Mouse (Mus musculus): ENCODE results near the gene Leng9. TPM values are rescaled to one million over a fixed set of nuclear protein-coding genes. Genes with fewer than 3 reads are reported as not detected.
"Not testable (repeated sequence)": the region's sequence is repeated elsewhere in the genome, so short reads cannot be mapped to it uniquely, and the experiment has no call there.

The Leng9 gene
- polyA plus RNA-seq (2012; rRNA removed) = 5.1 and 5.7 TPM in 2 replicates

- Histone ChIP-seq H3K27me3 (ENCODE audit: control insufficient read depth, insufficient read depth, low read length) (no peaks in the 10 kb centered on the region), H3K4me1 (ENCODE audit: control insufficient read depth, insufficient read depth, low read length) (peaks cover 32% of the 10 kb centered on the region), H3K4me3 (ENCODE audit: control insufficient read depth, low read depth, low read length) (peak within 1 kb of the TSS; percentile 93), H3K36me3 (ENCODE audit: control insufficient read depth, insufficient read depth, low read length) (no peaks in the 10 kb centered on the region; the same call in none of the 2 replicates), H3K27ac (ENCODE audit: control insufficient read depth, insufficient read depth, low read depth, low read length) (peak within 1 kb of the TSS; percentile 89)
- TF ChIP-seq POLR2A (IDR thresholded peaks at IDR 0.05; ENCODE audit: control insufficient read depth, low read depth, low read length) = no peak
- no peak for TF ChIP-seq CTCF (IDR thresholded peaks at IDR 0.05; ENCODE audit: control insufficient read depth, insufficient read depth, insufficient replicate concordance, low read depth, low read length)
These were observed at the start of gene Leng9 for GRCm38 (mm10) chr7:4150059-4150541. Gene Leng9, minus strand, starts transcription at chr7:4150374.

DNA sequence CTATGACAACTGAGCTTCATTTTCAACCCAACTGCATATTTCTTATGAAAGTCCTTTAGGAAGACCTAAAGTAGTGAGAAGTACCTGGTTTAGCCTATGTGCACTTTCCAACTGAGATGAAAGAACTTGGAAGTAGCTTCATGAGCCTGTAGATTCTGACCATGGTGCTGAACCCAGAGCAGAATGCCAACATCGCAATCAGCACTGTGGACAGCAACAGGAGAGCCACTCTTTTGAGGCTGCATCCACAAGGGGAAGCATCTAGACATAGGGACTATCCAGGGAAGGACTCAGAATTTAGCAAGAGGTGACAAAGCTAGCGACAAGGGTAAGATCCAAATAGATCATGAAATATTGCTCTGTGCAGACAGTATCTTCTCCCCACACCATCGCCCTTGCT is 28.3 kb upstream of the Leng9 start:
- TF ChIP-seq CTCF (IDR thresholded peaks at IDR 0.05; ENCODE audit: control insufficient read depth, insufficient read depth, insufficient replicate concordance, low read depth, low read length) (no peak), POLR2A (IDR thresholded peaks at IDR 0.05; ENCODE audit: control insufficient read depth, low read depth, low read length) (no peak)
- Histone ChIP-seq H3K4me3 (ENCODE audit: control insufficient read depth, low read depth, low read length) (no peak overlapping the region), H3K36me3 (ENCODE audit: control insufficient read depth, insufficient read depth, low read length) (no peaks in the 10 kb centered on the region), H3K27me3 (ENCODE audit: control insufficient read depth, insufficient read depth, low read length) (no peaks in the 10 kb centered on the region), H3K27ac (ENCODE audit: control insufficient read depth, insufficient read depth, low read depth, low read length) (no peak overlapping the region), H3K4me1 (ENCODE audit: control insufficient read depth, insufficient read depth, low read length) (no peaks in the 10 kb centered on the region)

DNA sequence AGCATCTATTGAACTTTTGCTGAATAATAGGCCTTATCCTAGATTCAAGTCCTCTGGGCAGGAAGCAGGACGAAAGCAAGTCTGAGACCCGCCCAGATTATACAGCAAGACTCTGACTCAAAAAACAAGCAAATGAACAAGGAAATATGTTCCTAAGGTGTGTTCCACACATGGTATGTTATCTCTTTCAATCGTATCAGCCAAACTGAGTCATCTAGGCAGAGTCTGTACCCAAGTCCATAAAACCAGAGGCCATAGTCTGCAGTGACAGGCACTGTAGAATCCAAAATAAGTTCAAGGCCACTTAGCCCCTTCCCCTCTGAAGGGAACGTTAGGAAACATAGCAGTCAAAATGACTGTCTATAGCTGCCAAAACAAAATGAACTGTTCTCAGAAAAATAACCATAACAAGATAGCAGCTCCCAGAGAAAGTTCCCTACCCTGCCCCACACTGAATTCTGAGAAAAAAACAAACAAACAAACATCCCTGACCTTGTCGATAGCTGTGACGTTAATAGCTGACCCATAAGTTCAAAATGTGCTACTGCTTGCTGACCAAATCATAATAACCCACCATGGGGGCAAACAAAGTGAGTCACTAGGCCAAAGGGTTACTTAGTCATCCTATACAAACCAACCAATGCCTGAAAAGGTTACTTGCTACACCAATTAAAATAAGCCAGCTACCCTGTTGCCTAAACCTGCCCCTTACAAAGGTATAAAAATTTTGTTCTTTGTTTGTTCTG is 20.2 kb upstream of the Leng9 start:
- H3K4me3 ChIP-seq (ENCODE audit: control insufficient read depth, low read depth, low read length) = no peak overlapping the region
- no peaks in the 10 kb centered on the region for H3K36me3 ChIP-seq (ENCODE audit: control insufficient read depth, insufficient read depth, low read length)
- H3K27me3 ChIP-seq (ENCODE audit: control insufficient read depth, insufficient read depth, low read length) = no peaks in the 10 kb centered on the region
- no peak overlapping the region for H3K27ac ChIP-seq (ENCODE audit: control insufficient read depth, insufficient read depth, low read depth, low read length)
- peaks cover 2% of the 10 kb centered on the region; the same call in 1 of the 2 replicates for H3K4me1 ChIP-seq (ENCODE audit: control insufficient read depth, insufficient read depth, low read length)
- no peak for TF ChIP-seq POLR2A (IDR thresholded peaks at IDR 0.05; ENCODE audit: control insufficient read depth, low read depth, low read length)
- TF ChIP-seq CTCF (IDR thresholded peaks at IDR 0.05; ENCODE audit: control insufficient read depth, insufficient read depth, insufficient replicate concordance, low read depth, low read length) = no peak

GRCm38 (mm10) chr7:4167098-4167497 is 16.9 kb upstream of the Leng9 start:
- H3K4me3 ChIP-seq (ENCODE audit: control insufficient read depth, low read depth, low read length) = no peak overlapping the region
- peaks cover 16% of the 10 kb centered on the region for H3K4me1 ChIP-seq (ENCODE audit: control insufficient read depth, insufficient read depth, low read length)
- no peaks in the 10 kb centered on the region for H3K36me3 ChIP-seq (ENCODE audit: control insufficient read depth, insufficient read depth, low read length)
- H3K27me3 ChIP-seq (ENCODE audit: control insufficient read depth, insufficient read depth, low read length) = no peaks in the 10 kb centered on the region
- H3K27ac ChIP-seq (ENCODE audit: control insufficient read depth, insufficient read depth, low read depth, low read length) = no peak overlapping the region
- TF ChIP-seq POLR2A (IDR thresholded peaks at IDR 0.05; ENCODE audit: control insufficient read depth, low read depth, low read length) = no peak
- no peak for TF ChIP-seq CTCF (IDR thresholded peaks at IDR 0.05; ENCODE audit: control insufficient read depth, insufficient read depth, insufficient replicate concordance, low read depth, low read length)

DNA sequence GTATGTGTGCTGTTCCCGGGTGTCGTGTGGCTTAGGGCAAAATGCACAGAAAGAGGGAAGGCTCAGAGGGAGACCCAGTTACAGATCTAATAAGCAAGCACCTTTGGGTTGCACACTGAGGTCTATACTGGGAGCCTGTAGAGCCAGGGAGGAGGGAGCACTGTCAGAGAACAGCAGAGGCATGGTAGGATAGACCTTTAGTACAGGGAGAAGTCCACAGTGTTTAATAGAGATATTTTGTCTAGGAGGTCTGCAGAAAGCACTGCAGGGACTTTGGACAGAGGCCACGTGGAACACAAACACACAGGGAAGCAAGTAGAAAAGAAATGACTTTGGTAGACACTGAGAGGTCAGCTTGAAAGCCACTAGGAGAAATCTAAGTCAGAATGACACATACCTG is 15.1 kb upstream of the Leng9 start:
- H3K4me3 ChIP-seq (ENCODE audit: control insufficient read depth, low read depth, low read length) = no peak overlapping the region
- peaks cover 16% of the 10 kb centered on the region for H3K4me1 ChIP-seq (ENCODE audit: control insufficient read depth, insufficient read depth, low read length)
- H3K36me3 ChIP-seq (ENCODE audit: control insufficient read depth, insufficient read depth, low read length) = no peaks in the 10 kb centered on the region
- TF ChIP-seq CTCF (IDR thresholded peaks at IDR 0.05; ENCODE audit: control insufficient read depth, insufficient read depth, insufficient replicate concordance, low read depth, low read length) (no peak), POLR2A (IDR thresholded peaks at IDR 0.05; ENCODE audit: control insufficient read depth, low read depth, low read length) (no peak)
- H3K27me3 ChIP-seq (ENCODE audit: control insufficient read depth, insufficient read depth, low read length) = no peaks in the 10 kb centered on the region
- H3K27ac ChIP-seq (ENCODE audit: control insufficient read depth, insufficient read depth, low read depth, low read length) = peak overlapping the region; percentile 76

DNA sequence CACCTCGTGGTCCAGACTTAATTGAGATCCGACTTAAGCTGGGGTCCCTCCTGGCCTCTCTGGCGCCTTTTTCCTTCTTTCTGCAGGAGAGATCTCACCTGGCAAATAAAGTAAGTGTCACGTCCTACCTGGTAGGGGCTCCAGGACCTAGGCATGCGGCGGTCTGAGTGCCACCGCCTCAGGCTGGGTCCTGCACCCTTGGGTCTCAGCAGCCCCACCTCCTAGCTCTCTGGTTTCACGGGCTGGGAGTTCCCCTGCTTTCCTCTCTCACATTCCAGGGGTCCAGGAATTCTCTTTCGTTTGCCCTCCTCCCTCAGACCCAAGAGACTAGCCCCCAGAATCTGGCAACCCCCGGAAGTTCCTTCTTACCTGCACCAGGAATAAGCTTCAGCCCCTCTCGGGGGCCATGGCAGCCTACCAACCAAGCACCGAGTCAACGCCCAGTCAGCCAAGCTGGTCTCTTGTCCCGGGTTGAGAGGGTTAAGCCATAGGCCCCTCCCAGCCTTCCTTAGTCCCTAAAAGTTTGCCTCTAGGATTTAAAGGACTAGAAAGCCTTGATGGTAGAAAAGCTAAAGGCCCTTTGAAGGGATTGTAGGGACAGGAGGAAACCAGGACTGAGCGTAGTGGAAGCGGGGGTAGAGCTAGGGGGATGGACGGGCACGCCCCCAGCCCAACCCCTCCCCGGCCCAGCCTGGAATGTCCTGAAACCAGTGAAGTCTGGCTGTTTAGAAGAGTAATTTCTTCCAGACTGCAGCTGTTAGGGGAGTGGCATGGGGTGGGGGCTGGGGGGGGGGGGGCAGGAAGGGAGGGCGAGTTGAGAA is 14.1 kb upstream of the Leng9 start, which contains the start of gene Cdc42ep5:
Cdc42ep5 (minus strand) TSS at position 771 of the 821 bp plus-strand sequence.
- no peak; the same call in 1 of the 2 replicates for TF ChIP-seq POLR2A (IDR thresholded peaks at IDR 0.05; ENCODE audit: control insufficient read depth, low read depth, low read length)
- no peak for TF ChIP-seq CTCF (IDR thresholded peaks at IDR 0.05; ENCODE audit: control insufficient read depth, insufficient read depth, insufficient replicate concordance, low read depth, low read length)
- H3K27ac ChIP-seq (ENCODE audit: control insufficient read depth, insufficient read depth, low read depth, low read length) = peak within 1 kb of the TSS; percentile 76

DNA sequence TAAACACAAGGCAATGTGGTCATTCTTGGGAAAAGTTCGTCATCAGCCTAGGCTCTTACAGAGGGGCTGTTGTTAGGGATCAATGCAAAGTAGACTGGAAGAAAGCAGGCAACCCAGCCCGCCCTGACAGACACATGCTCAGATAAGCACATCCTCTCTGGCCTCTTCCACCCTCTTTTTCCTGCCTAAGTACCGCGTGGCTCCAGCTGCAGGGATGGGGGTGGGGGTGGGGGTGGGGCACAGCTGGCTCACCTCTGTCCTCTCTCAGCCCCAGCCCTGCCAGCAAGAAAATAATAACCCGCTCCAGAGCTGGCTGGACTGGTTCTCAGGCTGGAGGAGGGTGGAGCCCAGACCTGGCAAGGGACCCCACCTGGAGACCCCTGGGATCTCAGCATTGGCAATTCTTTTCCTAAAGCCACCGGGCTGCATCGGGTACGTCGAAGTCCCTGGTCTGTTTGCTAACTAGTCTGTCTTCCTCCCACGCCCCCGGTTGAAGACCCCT is 13.4 kb upstream of the Leng9 start:
- no peak for TF ChIP-seq CTCF (IDR thresholded peaks at IDR 0.05; ENCODE audit: control insufficient read depth, insufficient read depth, insufficient replicate concordance, low read depth, low read length)
- TF ChIP-seq POLR2A (IDR thresholded peaks at IDR 0.05; ENCODE audit: control insufficient read depth, low read depth, low read length) = no peak
- Histone ChIP-seq H3K4me3 (ENCODE audit: control insufficient read depth, low read depth, low read length) (peak overlapping the region; percentile 82), H3K4me1 (ENCODE audit: control insufficient read depth, insufficient read depth, low read length) (peaks cover 16% of the 10 kb centered on the region), H3K27ac (ENCODE audit: control insufficient read depth, insufficient read depth, low read depth, low read length) (peak overlapping the region; percentile 61), H3K36me3 (ENCODE audit: control insufficient read depth, insufficient read depth, low read length) (no peaks in the 10 kb centered on the region), H3K27me3 (ENCODE audit: control insufficient read depth, insufficient read depth, low read length) (no peaks in the 10 kb centered on the region)

More for the DNA sequence above, 14.1 kb upstream of the Leng9 start, which contains the start of gene Cdc42ep5:
- Histone ChIP-seq H3K4me1 (ENCODE audit: control insufficient read depth, insufficient read depth, low read length) (peaks cover 16% of the 10 kb centered on the region), H3K4me3 (ENCODE audit: control insufficient read depth, low read depth, low read length) (peak within 1 kb of the TSS; percentile 82), H3K27me3 (ENCODE audit: control insufficient read depth, insufficient read depth, low read length) (no peaks in the 10 kb centered on the region), H3K36me3 (ENCODE audit: control insufficient read depth, insufficient read depth, low read length) (no peaks in the 10 kb centered on the region)

- not testable (repeated sequence) for H3K4me3 ChIP-seq (ENCODE audit: control insufficient read depth, low read depth, low read length); H3K36me3 ChIP-seq (ENCODE audit: control insufficient read depth, insufficient read depth, low read length); H3K27ac ChIP-seq (ENCODE audit: control insufficient read depth, insufficient read depth, low read depth, low read length); H3K27me3 ChIP-seq (ENCODE audit: control insufficient read depth, insufficient read depth, low read length)
- H3K4me1 ChIP-seq (ENCODE audit: control insufficient read depth, insufficient read depth, low read length) = peaks cover 16% of the 10 kb centered on the region
These were observed 11.4 kb upstream of the Leng9 start for GRCm38 (mm10) chr7:4161596-4161995.

Measured in testis, adult 2 months (tissue).